Mouse (Mus musculus) heart, postnatal 0 days (tissue): ENCODE measurements around the gene Aplp2.

Experiments
- CTCF ChIP-seq: IDR thresholded peaks from 2 replicates; pipeline ENCODE4 v1.5.1; 2016; ENCODE audit warnings: antibody characterized with exemption, control low read depth, low read depth
- EP300 ChIP-seq: IDR thresholded peaks from 2 replicates; pipeline ENCODE4 v1.6.1; 2016; ENCODE audit warnings: antibody characterized with exemption, low read depth

- TF ChIP-seq CTCF (no peak), EP300 (no peak)
These were observed 68.7 kb downstream of the Aplp2 start for GRCm38 (mm10) chr9:31142924-31143323.
